Mouse (Mus musculus): ENCODE measurements at regions not wholly inside any gene's neighbourhood (a gene's known extent, or its start where the extent isn't known, plus 50 kb on each side); places are given as distances from the start of the nearest gene placed in this dataset.

DNA sequence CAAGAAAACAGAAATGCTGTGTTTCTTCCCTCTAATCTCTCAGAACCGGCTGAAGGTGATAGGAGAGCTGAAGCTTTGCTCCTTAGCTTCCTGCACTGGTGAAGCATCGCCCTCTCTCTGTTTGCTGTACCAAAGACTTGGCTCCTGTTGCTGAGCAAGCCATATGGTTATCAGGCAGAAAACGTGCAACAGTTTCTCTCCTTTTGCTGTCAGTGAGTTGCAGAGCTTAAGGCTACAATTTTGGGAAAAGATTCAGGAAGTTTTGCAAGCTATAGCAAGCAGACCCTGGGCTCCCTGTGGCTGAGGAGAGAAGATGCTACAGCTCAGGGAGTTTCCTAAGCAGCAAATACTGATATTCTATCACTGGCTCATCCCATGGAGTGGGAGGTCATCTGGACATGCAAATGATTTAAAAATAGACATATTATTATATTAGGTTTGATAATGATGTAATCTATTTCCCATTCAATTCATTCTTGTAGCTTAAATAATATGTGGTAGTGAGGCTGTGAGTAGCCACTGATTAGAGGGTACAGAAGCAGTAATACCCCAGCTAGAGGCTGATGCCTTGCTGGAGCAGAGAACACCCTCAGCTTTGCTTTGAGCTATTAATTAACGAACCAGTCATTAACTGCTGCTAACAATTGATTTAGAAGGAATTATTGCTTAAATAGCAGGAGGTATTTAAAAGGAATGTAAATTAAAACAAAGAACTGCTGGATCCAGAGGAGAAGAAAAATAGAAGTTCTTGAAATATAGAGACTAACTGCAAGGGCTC is 240.1 kb upstream of the Emcn start:
- DNase-seq (ENCODE audit: low spot score): no peak

DNA sequence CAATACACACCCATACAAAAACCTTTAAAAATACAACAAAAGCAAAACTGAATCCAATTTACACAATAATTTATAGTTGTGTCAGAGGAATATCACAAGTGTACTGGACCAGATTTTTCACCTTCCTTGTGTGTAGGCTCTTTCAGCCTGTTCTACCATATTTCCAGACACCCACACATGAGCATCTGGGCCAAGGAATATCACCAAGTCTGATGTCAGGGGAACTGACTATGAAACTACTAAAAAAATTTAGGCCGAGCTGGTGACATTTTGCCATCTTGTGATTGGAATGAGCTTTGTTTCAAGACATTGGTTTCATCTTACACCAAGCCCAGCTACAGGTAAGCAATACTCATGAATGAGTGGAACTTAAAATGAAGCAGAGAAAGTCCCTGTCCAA is 234.9 kb upstream of the Emcn start:
- DNase-seq (ENCODE audit: low spot score): no peak

DNA sequence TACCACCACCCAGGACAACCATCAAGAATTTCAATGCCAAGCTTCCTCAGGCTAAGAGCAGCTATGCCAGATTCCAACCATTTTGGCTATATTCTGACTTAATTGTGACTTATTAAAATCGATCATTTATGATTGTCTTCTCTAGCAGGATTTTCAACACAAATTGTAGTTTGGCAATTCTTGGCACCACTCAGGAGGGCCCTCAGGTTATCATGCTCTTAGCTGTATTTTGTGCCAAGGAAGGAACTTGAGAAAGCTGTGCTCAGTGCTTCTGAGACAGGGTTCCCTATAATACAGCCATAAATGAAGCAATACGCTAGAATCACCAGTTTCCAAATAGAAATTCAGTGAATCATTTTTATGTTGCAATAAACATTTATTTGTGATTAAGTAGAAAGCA is 232.7 kb upstream of the Emcn start:
- no peak for DNase-seq (ENCODE audit: low spot score)

DNA sequence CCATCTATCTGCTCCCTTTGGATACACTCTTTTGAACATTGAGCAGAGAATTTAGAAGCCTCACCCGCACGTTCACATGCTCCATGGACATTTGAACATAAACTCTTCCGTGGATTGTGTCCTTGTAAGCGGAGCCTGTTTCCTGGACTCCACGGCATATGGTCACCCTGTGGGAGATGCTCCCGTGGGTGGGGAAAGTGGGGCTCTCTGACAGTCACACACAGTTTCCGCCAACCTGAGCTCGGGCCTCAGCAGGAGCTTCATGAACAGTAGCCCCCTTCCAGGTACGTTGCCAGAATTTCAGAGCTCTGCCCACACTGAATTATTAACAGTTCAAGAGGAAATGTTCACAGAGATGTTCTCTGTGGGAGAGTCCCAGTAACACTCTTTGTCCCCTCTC is 231.1 kb upstream of the Emcn start:
- no peak for DNase-seq (ENCODE audit: low spot score)

DNA sequence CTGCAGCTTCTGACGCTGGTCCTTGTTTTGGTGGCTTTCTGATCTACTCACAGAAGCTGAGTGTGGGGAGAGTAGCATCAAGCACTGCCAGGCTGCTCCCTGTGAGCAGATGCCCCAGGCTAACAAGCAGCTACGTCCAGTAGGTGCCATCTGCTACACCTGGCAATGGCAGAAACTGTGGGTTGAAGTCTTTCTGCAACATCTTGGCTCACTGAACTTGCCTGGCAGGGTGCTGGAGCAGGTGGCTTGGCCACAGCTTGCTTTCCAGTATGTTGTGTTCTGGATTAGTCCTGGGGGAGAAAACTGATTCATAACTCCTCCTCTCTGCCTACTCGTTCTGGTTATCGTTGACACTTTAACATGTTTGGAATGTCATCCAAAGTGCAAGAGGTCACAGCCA is 230.4 kb upstream of the Emcn start:
- DNase-seq (ENCODE audit: low spot score): no peak

DNA sequence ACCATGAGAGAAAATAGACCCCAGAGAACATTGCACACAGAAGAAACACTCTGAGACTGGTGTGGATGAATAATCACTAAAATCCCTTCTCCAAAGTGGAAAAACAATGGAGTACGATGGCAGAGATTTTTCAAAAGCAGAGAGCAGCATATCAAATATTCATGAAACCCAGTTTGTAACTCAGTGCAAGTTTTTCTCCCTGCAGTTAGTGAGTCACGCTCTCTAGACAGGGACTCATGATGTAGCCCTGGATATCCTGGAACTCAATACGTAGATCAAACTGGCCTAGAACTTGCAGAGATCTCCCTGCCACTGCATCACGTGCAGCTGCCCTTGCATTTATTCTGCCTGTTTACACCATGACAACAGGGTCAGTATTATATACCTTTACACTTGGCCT is 210.9 kb upstream of the Emcn start:
- no peak for DNase-seq (ENCODE audit: low spot score)

DNA sequence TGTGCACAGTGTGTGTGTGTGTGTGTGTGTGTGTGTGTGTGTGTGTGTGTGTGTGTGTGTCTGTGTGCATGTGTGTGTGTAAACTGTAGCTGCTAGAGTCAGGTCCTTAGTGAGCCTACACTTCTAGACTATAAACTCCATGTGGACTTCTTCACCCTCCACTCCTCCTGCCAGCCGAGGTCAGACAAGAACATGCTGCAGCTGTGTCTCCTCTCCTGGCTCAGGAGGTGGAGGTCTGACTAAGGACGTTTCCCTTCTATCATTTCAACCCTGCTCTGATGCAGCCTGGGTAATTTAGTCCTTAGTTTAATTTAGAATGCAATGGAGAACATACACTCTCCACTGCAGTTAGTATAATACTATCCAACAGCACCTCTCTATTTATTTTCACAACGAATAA is 198.8 kb upstream of the Emcn start:
- DNase-seq (ENCODE audit: low spot score): no peak

DNA sequence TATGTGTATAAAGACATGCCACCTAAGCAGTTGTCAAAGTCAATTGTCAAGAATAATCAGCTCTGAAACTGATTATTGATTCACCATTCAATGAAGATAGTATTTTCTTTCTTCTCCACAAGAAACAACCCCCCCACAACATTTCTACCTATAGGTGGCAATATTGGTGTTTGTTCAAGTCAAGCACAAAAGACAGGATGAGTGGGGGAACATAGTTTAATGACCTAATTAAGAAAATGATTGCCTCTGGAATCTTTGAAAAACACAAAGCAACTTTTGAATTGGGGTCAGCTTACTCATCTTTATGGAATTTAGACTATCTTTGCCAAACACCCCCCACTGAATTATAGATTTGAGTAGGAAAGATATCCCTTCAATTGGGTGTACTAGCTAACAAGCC is 194.8 kb upstream of the Emcn start:
- no peak for DNase-seq (ENCODE audit: low spot score)

DNA sequence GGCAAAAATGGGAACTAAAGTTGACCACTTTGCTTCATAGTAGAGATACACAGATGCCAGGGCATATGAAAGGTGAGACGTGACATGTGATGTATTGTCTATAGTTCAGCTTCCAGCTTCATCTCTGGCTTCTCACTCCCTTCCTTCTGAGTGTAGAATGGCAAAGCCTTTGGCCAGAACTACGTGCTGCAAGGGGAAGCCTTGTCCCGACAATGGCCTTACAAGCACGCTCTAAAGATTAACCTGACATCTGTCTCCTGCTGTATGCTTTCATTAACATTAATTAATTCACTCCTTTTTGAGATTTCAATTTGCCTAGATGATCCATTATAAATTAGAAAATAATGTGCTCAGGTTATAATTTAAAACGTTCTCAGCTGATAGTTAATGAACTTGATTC is 193.5 kb upstream of the Emcn start:
- no peak for DNase-seq (ENCODE audit: low spot score)

DNA sequence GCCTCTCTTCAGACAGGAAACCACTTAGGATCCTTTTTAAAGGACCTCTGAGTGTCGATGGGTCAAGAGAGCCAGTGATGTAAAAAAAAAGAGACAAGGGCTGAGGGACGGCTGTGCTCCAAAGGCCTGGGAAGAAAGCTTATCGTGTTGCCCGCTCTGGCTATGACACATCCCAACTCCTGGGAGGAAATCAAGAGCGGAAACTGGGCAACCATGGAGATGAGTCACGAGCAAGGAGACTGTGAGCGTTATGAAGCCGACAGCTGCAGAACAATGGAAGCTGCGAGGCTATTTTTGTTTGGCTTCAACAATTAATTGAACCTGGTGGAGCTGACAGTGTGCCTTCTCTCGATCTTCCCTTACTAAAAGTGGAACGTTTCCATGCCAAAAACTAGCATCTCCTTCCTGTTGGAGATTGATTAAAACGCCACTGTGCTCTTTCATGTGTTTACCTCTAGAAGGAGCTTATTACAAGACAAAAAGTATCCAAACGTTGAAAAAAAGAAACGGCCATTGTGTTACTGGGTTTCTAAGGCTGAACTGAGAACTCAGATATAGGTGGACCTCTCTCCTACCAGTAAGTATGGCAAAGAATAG is 190.4 kb upstream of the Emcn start:
- no peak for DNase-seq (ENCODE audit: low spot score)

DNA sequence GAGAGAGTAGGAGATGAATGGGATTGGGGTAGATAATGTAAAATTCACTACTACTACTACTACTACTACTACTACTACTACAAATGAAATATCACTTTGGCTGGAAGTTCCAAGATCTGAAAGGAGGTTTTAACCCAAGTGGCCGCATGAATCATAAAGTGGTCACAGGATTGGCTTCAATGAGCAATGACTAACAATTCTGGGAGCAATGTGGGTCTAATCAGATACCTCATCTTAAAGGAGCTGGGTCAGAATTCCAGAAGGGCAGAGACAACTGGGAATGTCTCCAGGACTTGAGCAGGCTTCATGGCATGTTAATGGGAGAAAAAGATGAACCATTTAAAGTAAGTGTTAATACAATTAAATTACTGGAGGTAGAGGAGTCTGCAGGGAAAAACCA is 189.4 kb upstream of the Emcn start:
- DNase-seq (ENCODE audit: low spot score): no peak

DNA sequence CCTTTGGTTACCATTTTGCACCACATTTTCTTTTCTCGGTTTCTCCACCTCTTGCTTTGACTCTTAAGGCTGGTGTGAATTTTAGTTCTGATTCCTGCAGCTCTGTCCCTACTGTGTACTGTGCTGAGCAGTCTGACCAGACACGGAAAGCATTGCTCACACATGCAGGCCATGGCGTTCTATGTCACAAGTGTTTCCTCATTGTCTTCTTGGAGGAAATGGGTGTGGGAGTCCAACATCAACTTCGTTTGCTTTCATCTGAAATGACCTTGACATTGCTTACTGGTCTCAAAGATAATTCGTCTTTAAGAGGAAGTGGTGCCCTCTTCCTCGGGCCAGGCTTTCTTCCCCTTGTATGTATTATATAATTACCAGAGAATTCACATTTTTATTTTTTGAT is 187.6 kb upstream of the Emcn start:
- no peak for DNase-seq (ENCODE audit: low spot score)

DNA sequence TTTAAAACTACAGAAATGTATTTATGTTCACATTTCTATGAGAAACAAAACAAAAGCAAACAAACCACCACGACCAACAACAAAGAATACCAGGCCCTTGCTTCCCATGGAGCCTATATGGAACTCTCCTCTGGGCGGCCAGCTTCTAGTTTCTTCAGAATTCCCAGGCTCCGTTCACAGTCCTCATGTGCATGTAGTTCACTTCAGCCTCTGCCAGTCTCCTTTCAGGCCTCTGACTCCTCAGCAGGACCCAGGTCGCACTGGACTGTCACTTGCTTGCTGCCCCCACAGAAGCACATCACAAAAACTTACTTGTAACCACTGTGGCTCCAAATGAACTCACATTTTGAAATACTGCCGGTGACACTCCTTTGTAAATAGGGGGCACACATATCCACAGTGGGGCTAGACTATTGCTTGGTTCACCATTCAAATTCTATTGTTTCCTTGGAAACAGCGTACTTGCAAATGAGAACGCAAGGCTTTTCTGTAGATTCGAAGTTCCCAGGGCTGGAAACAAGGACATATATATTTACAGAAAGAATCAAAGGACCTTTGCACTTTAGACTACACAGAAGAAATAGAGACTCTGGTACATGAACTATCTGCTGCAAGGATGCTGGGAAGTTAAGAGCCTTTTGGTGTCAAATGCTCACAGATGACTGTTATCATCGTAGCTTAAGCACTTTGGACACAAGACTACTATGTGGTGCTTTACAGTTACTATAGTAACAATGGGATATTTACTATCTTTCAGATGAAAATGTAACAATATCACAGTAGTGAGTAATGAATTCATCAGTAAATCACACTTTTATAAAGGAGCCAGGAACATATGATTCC is 186.4 kb upstream of the Emcn start:
- DNase-seq (ENCODE audit: low spot score): no peak

DNA sequence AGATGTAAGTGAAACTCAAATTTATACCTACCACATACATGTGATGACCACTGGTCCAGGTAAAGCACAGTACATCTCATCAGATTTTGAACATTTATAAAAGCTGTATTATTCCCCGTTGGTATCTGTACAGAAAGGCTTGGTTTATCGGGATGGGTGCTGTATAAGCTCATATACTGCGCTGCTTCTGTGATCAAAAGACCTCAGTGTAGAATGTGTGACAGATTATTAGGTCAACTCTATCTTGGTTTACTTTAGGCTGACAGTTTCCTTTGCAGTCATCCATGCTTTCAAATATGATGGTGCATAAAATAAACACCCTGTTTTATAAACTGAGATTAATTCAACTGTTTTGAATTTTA is 185.8 kb upstream of the Emcn start:
- DNase-seq (ENCODE audit: low spot score): no peak

DNA sequence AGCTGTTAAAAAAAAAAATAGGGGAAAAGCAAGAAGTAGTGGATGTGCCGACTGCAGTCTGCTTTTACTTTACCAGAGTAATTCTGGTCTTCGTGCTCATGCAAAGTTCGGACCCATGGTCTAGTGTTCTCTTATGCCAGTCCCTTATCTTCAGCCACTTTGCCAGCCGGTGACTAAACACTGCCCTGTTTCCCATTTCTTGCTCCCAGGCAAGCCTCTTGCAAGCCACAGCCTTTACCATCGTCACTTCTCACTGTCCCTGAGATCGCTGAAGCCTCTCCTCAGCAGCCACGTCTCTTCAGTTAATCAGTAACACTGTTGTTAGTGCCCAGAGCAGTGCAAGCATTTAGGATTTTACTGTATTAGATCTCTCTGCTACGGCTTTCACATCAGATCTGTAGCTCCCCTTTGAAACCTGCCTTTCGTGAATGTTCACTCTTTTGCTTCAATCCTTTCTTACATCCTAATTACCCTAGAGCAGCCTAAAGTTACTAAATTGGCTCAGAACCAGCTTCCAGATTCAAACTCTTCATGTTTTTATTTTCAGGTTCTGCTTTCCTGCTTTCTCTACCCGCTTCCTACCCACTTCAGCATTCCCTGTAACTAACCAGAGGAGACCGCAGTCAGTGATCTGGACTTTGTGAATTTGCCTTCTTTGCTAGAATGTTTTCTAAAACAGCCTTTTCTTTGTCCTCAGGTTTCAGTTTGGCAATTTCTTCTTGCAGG is 184.5 kb upstream of the Emcn start:
- DNase-seq (ENCODE audit: low spot score): no peak

DNA sequence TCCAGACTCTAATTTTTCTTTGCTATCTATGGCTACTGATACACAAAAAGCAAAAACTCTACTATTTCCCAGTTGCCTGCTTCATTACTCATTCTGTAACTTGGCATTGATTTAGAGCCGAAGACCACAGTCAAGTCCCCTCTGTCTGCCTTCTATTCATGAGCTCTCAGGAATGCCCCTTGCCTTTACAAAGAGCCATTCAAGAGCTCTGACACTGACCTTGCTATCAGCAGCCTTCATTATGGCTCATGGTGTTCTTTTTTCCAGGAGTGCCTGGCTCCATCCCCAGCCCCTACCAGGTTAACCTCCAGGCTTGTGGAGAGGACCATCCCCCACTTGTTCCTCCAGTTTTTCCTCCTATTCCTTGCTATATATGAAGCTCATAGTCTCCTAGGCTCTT is 151.8 kb upstream of the Emcn start:
- no peak for DNase-seq (ENCODE audit: low spot score)

DNA sequence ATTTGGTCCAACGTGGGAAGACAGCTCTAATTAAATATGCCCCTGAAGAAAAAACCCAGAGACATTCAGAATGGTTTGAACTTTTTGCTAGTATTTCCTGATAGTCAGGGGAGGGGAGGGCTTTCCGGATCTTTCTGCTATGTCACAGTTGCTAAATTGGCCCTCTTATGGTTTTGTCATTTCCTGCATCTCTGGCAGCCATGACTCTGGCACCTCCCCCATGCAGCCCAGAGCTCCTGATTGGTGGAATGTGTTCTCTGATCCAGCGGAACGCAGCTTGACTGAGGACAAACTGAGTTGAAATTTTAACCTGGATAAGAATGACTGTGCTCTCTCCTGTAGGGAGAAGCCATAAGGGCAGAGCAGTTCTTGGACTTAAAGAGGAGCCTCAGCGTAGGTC is 150.4 kb upstream of the Emcn start:
- no peak for DNase-seq (ENCODE audit: low spot score)

DNA sequence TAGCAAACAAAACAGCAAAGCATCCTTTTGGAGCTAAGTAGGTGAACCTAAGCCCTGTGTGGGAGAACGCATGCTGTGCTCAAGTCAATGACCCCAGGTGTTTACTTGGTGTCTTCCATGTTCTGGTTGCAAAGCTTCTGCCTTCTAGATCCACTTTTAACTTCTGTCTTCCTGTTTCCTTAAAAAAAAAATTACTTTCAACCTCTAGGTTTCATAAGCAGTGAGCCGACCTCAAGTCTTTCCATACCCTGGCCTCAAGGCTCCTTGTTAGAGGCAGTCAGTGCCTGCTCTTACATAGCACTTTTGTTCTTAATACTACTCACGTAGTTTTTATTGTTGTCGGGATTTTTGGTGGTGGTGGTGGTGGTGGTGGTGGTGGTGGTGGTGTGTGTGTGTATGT is 149.9 kb upstream of the Emcn start:
- DNase-seq (ENCODE audit: low spot score): no peak

DNA sequence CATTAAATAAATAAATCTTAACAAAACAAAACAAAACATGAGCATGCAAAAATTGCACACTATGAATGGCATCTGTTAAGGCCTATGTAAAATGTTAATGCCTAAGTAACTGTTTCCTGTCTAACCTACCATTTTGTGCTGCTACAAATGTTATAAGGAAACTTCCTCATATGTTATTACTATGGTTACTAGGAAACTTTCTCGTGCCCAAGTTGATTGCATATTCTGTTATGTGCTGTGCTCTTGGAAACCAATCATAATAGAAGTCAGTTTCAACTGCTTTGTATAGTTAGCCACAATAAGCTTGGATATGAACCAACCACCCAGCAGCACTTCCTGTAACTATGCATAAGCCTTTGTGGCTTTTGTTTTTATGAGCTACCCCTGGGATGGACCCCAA is 147.0 kb upstream of the Emcn start:
- no peak for DNase-seq (ENCODE audit: low spot score)

DNA sequence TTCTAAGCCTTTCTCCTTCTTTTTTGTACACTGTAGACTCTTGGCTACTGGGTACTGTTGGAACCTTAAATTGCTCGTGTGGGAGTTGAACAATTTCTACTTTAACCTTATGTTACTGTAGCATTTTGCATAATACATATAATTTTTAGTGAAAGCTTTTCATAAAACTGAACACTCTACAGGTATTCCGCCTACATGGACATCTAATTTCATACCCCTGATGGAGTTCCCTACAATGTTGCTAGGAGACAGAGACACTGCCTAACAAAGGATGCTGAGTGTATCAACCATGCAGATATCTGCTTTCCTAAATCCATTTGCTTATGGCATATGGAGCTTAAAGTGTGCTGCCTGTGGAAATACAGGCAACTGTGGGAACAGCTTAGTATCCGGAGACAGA is 129.2 kb upstream of the Emcn start:
- DNase-seq (ENCODE audit: low spot score): no peak

DNA sequence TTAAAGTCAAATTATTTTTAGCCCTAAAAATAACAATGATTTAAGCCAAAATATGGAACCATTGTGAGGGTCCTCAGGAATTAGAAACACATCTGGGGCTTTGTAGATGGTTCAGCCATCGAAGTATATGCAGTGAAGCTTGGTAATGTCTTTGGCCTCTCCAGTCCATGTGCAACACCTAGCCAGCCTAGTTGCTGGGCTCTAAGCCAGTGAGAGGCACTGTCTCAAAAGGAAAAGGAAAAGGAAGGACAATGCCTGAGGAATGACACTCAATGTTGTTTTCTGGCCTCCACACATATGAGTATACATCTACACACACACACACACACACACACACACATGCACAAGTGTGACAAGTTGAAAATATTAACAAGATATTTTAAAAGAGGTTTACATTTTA is 124.8 kb upstream of the Emcn start:
- no peak for DNase-seq (ENCODE audit: low spot score)

DNA sequence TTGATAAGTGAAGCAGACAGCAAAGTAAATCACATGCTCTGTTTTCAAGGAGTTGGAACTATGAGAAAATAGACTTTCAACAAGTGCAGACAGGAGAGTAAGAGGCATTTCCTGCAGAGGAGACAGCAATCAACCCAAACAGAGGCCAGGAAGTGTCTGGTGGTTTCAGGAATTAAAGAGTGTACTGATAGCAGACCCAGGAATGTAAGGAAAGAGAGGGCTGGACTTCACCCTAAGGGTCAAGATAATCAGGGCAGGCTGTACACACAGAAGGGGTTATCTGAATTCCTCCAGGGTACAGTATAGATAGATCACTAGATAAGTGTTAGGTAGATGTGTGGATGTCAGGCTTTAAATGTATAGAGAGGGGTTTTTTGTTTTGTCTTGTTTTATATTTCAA is 123.6 kb upstream of the Emcn start:
- no peak for DNase-seq (ENCODE audit: low spot score)

DNA sequence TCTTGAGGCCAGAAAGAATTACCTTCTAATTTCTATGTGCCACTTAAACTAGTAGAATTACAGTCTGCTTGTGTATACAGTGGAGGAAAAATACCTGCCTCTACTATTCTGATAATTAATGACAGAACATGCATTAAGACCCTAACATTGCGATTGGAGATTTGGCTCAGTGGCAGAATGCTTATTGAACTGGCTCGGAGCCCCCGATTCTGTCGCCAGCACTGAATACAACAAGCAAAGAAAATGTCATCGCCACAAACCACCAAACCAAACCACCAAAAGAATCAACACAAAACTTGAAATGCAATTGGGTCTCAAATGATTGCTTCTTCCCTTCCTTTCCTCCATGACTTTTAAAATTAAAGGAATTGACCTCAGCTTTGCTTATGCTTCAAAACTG is 122.9 kb upstream of the Emcn start:
- DNase-seq (ENCODE audit: low spot score): no peak

All from spleen, adult 12 weeks (tissue).